Comparison of ENCODE assay signal across 20 mouse cellular contexts in the genomic region with DNA sequence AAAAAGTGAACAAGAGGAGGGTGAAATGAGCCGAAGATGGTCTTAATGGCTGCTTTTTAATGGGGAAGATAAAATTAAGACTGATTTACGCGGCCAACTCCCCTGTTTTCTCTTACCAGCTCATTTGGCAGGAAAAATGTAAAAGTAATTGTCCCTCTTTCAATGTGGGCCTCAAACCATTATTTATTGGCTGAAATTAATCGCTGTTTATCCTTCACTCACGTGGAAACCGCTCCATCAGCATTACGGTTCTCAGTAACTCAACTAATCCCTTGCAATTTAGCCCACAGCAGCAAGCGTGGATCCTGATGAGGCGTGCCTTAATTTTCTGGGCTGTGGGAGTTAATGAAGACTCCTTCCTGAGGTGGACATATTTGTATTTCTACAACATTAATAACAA. TPM values are rescaled to one million over a fixed set of nuclear protein-coding genes. Genes with fewer than 3 reads are reported as not detected.
"Had no signal": no experiment of that assay in that cellular context is flagged by ENCODE, and none has a peak within 500 bp of the region (broad histone marks: within the 10 kb centered on the region; RNA-seq: fewer than 3 reads in every experiment).

No protein-coding gene starts in this region.

- H3K27ac ChIP-seq: intestine, embryonic 15.5 days; left cerebral cortex, adult 2 months; limb, embryonic 10.5 days; liver, embryonic 15.5 days; midbrain, embryonic 13.5 days; neural tube, embryonic 12.5 days had no signal

- H3K27me3 ChIP-seq: intestine, embryonic 15.5 days; liver, embryonic 15.5 days; midbrain, embryonic 13.5 days; neural tube, embryonic 12.5 days had no signal

- H3K4me3 ChIP-seq: intestine, embryonic 15.5 days; left cerebral cortex, adult 2 months; limb, embryonic 10.5 days; liver, embryonic 15.5 days; midbrain, embryonic 13.5 days; neural tube, embryonic 12.5 days had no signal

- H3K4me2 ChIP-seq: intestine, embryonic 15.5 days; liver, embryonic 11.5 days; liver, embryonic 15.5 days; midbrain, embryonic 13.5 days; neural tube, embryonic 12.5 days had no signal

- DNase-seq: kidney, adult 18-20 months; kidney, postnatal 25 days; lung, adult 2 months; lung, postnatal 36 days; right cerebral cortex, postnatal 4 days; spleen, adult 18-20 months; thymus, postnatal 4 days had no signal

- H3K36me3 ChIP-seq: intestine, embryonic 15.5 days; limb, embryonic 10.5 days; liver, embryonic 15.5 days; midbrain, embryonic 13.5 days; neural tube, embryonic 12.5 days had no signal

- H3K4me1 ChIP-seq: intestine, embryonic 15.5 days; limb, embryonic 10.5 days; liver, embryonic 15.5 days; midbrain, embryonic 13.5 days; neural tube, embryonic 12.5 days had no signal

- ATAC-seq: intestine, embryonic 15.5 days; lung, postnatal 0 days; midbrain, embryonic 13.5 days had no signal

- H3K9me3 ChIP-seq: intestine, embryonic 15.5 days; limb, embryonic 10.5 days; liver, embryonic 15.5 days; midbrain, embryonic 13.5 days; neural tube, embryonic 12.5 days had no signal

- H3K9ac ChIP-seq: intestine, embryonic 15.5 days; liver, embryonic 15.5 days; midbrain, embryonic 13.5 days; neural tube, embryonic 12.5 days had no signal

RNA-seq across cellular contexts. Expression of gene D1Pas1, which starts 58.1 kb away (rescaled TPM):
- total RNA-seq: layer of hippocampus, postnatal 25 days; left cerebral cortex, adult 2 months; megakaryocyte progenitor cell, adult 5-6 weeks; midbrain, postnatal 0 days had no signal
- polyA plus RNA-seq: liver, embryonic 15.5 days; lung, adult 2 months; lung, postnatal 0 days; stomach, embryonic 14.5 days; thymus, postnatal 0 days had no signal
